Mouse (Mus musculus): ENCODE measurements around the gene Tpcn2.

Tpcn2 gene

GRCm38 (mm10) chr7:145205363-145205902, 78.4 kb downstream of the Tpcn2 start:
- DNase-seq (ENCODE audit: inconsistent ontology term): no peak

GRCm38 (mm10) chr7:145199711-145200110, 84.1 kb downstream of the Tpcn2 start:
- peak; percentile 77 for DNase-seq (ENCODE audit: inconsistent ontology term)

GRCm38 (mm10) chr7:145198223-145198714, 85.5 kb downstream of the Tpcn2 start:
- DNase-seq (ENCODE audit: inconsistent ontology term): peak; percentile 60

GRCm38 (mm10) chr7:145197711-145198110, 86.1 kb downstream of the Tpcn2 start:
- no peak for DNase-seq (ENCODE audit: inconsistent ontology term)

- DNase-seq (ENCODE audit: inconsistent ontology term): peak; percentile 52
Observed at GRCm38 (mm10) chr7:145197042-145197441, 86.8 kb downstream of the Tpcn2 start.

- no peak for DNase-seq (ENCODE audit: inconsistent ontology term)
Observed at GRCm38 (mm10) chr7:145196340-145196739, 87.5 kb downstream of the Tpcn2 start.

GRCm38 (mm10) chr7:145195186-145195927, 88.5 kb downstream of the Tpcn2 start:
- peak; percentile 82 for DNase-seq (ENCODE audit: inconsistent ontology term)

- peak; percentile 78 for DNase-seq (ENCODE audit: inconsistent ontology term)
Observed at GRCm38 (mm10) chr7:145194455-145195161, 89.2 kb downstream of the Tpcn2 start.

GRCm38 (mm10) chr7:145192836-145193235, 91.0 kb downstream of the Tpcn2 start:
- no peak for DNase-seq (ENCODE audit: inconsistent ontology term)

- DNase-seq (ENCODE audit: inconsistent ontology term): no peak
Observed at GRCm38 (mm10) chr7:145190520-145190919, 93.3 kb downstream of the Tpcn2 start.

GRCm38 (mm10) chr7:145189342-145189741, 94.5 kb downstream of the Tpcn2 start:
- DNase-seq (ENCODE audit: inconsistent ontology term): no peak

GRCm38 (mm10) chr7:145187802-145188201, 96.0 kb downstream of the Tpcn2 start:
- peak; percentile 46 for DNase-seq (ENCODE audit: inconsistent ontology term)

GRCm38 (mm10) chr7:145182388-145182787, 101.4 kb downstream of the Tpcn2 start:
- no peak for DNase-seq (ENCODE audit: inconsistent ontology term)

GRCm38 (mm10) chr7:145181376-145182034, 102.3 kb downstream of the Tpcn2 start:
- DNase-seq (ENCODE audit: inconsistent ontology term): no peak

- no peak for DNase-seq (ENCODE audit: inconsistent ontology term)
Observed at GRCm38 (mm10) chr7:145179691-145180091, 104.1 kb downstream of the Tpcn2 start.

- peak; percentile 57 for DNase-seq (ENCODE audit: inconsistent ontology term)
Observed at GRCm38 (mm10) chr7:145176750-145177589, 106.8 kb downstream of the Tpcn2 start.

- no peak for DNase-seq (ENCODE audit: inconsistent ontology term)
Observed at GRCm38 (mm10) chr7:145173563-145173962, 110.2 kb downstream of the Tpcn2 start.

- DNase-seq (ENCODE audit: inconsistent ontology term): no peak
Observed at GRCm38 (mm10) chr7:145173116-145173515, 110.7 kb downstream of the Tpcn2 start.

GRCm38 (mm10) chr7:145169703-145170102, 114.1 kb downstream of the Tpcn2 start:
- no peak for DNase-seq (ENCODE audit: inconsistent ontology term)

- DNase-seq (ENCODE audit: inconsistent ontology term): no peak
Observed at GRCm38 (mm10) chr7:145159283-145160240, 124.2 kb downstream of the Tpcn2 start.
